Mouse (Mus musculus) embryo, embryonic 11 days (tissue): Measurements from ENCODE around the gene Alkbh6.
A peak's percentile ranks its signal among the peaks of the same experiment; 100 is the strongest.

ENCODE experiments used
- DNase-seq: peaks from one replicate; pipeline ENCODE4 v3.0.0-alpha.2; 2015

Alkbh6 gene

GRCm38 (mm10) chr7:30308076-30309005 is at the start of gene Alkbh6:
Gene Alkbh6, plus strand, starts transcription at chr7:30308717.
- peak; percentile 96 for DNase-seq

GRCm38 (mm10) chr7:30265041-30265440 is 43.5 kb upstream of the Alkbh6 start:
- DNase-seq: no peak

- no peak for DNase-seq
Observed at GRCm38 (mm10) chr7:30265531-30265930, 43.0 kb upstream of the Alkbh6 start.

DNA sequence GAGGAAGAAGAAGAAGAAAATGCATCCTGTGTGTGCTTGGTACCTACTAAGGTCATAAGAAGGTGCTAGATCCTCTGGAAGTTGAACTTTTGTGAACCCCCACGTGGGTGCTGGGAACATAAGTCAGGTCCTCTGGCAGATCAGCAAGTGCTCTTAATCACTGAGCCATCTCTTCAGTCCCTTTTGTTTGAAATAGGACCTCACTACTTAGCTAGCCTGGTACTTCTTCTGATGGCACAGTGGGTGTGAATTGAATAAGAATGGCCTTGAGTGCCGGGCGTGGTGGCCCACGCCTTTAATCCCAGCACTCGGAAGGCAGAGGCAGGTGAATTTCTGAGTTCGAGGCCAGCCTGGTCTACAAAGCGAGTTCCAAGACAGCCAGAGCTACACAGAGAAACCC is 42.6 kb upstream of the Alkbh6 start:
- DNase-seq: no peak

GRCm38 (mm10) chr7:30266780-30267179 is 41.7 kb upstream of the Alkbh6 start:
- DNase-seq: no peak

GRCm38 (mm10) chr7:30269641-30270040 is 38.9 kb upstream of the Alkbh6 start:
- DNase-seq: no peak

GRCm38 (mm10) chr7:30274383-30274782 is 34.1 kb upstream of the Alkbh6 start:
- DNase-seq: no peak

DNA sequence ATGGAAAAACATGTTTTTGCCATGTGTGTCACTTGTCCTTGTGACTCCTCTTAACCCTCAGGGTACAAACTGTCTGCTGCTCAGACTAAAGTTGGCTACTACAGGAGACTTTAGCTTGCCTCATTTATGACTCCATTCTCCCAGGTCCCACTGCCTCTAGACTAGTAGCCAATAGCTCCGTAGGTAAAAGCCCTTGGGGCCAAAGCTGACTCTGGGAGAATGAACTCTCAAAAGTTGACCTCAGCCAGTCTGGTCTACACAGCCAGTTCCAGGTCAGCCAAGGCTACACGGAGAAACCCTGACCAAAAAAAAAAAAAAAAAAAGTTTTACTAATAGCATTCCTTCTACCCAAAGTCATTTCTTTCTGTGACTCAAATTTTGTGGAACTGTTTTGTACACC is 29.6 kb upstream of the Alkbh6 start:
- DNase-seq: no peak

GRCm38 (mm10) chr7:30279536-30279935 is 29.0 kb upstream of the Alkbh6 start:
- peak; percentile 60 for DNase-seq

DNA sequence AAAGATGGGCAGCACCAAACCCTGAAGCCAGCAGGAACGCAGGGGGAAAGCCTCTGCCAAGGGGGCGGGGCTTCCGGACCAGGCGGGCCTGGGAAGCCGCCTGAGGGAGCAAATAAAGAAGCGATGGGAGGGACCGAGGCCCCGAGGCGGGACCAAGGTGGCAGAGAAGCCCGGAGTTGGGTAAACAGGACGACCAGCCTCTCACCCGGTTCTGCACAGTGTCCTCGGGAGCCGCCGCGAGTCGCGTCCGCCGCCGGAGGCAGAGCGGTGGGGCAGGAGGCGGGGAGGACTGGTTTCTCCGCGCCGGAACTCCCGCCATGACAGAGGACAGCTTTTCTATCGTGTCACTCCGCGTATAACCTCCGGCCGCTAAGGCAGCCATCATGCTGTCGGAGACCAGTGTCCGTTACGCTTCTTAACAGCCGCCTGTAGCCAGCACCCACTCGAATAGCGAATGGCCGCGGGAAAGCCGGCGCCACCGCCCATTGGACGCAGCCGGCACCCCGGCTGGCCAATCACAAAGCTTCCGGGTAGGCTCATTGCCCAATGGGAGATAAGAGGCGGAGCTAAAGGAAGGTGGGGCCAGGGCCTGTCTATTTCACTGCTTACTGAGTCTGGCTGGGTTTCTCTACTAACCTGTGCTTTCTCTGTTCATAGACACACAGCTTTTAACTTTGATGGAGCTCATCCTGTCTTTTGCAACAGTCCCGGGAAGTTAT is 28.4 kb upstream of the Alkbh6 start, which contains the start of the genes Thap8 and Wdr62:
TSS of gene Thap8 (plus strand) at position 144 of the 719 bp plus-strand sequence.
TSS of gene Wdr62 (minus strand) at position 469 of the 719 bp plus-strand sequence.
- DNase-seq: peak; percentile 96

GRCm38 (mm10) chr7:30280670-30281138 is 27.8 kb upstream of the Alkbh6 start:
- DNase-seq: peak; percentile 92

GRCm38 (mm10) chr7:30281522-30281921 is 27.0 kb upstream of the Alkbh6 start:
- DNase-seq: no peak

- DNase-seq: no peak
Observed at GRCm38 (mm10) chr7:30282740-30283139, 25.8 kb upstream of the Alkbh6 start.

DNA sequence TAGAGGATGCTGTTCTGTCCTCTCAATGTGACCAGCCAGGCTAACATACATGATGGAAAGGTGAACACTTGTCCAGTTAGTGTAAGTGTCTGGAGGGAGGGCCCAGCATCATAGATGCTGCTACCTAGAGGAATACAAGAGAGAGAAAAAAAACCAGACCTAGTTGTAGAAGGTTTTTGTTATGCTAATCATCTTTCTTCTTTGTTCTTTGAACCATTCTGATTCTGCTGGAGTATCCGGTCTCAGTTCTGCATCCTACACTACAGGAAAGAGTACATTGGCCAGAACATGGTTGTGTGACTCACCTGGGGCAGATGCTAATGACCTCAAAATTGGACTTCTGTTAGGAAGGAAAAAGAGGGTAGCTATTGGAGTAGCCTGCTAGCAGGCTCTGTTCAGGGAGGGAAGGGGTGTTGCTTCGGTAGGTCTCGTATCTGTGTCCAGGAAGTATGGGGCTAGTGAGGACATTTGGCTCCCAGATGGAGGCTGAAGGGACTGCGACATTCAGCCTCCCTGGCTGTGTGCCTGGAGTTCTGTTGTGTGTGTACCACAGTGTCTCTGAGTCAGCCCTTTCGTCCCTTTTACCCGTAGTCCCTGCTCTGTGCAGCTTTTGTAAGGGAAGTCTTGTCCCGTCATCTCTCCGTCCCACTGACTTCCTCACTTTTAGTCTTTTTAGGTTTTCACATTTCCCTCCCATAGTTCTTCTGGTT is 21.7 kb upstream of the Alkbh6 start:
- no peak for DNase-seq

DNA sequence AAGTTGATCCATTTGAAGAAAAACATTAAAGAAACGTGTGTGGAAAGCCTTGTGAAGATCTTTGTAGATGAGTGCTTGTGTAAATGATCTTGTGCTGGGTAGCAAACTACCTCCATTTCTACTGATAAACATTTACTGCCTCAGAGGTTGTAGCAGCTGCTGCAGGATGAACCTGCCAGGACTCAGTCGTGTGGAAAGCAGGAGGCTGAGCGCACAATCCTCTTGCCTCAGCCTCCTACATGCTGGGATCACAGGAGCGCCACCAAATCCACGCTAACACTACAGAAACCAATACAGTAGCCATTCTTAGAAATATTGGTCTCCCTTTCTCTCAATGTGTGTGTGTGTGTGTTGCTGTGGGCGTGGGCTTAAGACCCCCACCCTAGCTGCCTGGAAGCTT is 20.5 kb upstream of the Alkbh6 start:
- DNase-seq: no peak

GRCm38 (mm10) chr7:30289071-30289713 is 19.3 kb upstream of the Alkbh6 start:
- no peak for DNase-seq

DNA sequence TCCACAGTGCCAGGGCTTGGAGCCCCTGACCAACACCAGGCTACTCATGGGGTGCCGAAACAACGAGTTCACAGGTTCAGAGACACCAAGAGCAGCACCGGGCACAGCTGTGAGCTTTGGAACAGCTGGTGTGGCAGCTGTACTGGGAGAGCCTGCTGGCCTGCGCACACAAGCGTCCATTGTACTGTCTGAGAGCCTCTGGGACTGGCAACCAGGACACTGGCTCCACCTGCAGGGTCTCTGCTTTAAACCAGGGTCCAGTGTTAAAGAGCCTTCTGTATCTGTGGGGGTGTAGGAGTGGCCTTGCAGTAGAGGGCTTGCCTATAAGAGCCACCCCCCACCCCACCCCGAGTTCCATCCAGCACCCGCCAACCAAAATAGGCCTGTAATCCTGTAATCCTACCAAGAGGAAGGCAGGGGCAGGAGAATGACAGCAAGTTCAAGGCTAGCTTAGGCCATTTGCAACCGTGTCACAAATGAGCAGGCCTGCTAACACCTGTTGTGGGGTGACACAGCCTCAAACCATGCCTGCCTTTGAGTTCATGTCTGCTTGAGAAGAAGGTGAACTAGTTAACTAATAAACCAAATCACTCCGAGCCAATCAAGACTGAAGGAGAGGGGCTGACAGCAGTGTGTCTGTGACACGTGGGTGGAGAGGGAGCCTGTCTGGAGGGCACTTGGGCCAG is 18.7 kb upstream of the Alkbh6 start:
- peak; percentile 53 for DNase-seq

- DNase-seq: peak; percentile 89
Observed at GRCm38 (mm10) chr7:30291215-30292131, 17.0 kb upstream of the Alkbh6 start, which contains the start of gene Clip3. Gene Clip3, plus strand, starts transcription at chr7:30291728.

DNA sequence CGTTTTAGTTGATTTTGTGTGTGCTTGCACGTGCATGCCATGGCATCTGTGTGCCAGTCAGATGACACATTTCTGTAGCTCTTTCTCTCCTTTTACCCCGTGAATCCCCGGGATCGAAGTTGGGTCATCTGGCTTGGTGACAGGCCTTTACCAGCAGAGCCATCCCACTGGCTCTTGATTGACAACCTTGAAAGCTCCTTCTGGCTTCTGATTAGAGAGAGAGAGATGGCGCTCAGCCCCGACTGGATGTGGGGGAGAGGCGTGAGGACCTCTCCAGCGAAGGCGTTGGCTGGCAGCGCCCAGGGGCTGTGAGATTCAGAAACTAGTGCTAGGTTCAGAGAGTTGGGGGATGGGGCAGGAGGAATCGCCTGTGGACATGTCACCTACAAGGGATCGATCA is 14.7 kb upstream of the Alkbh6 start:
- no peak for DNase-seq

GRCm38 (mm10) chr7:30294296-30294695 is 14.2 kb upstream of the Alkbh6 start:
- no peak for DNase-seq

DNA sequence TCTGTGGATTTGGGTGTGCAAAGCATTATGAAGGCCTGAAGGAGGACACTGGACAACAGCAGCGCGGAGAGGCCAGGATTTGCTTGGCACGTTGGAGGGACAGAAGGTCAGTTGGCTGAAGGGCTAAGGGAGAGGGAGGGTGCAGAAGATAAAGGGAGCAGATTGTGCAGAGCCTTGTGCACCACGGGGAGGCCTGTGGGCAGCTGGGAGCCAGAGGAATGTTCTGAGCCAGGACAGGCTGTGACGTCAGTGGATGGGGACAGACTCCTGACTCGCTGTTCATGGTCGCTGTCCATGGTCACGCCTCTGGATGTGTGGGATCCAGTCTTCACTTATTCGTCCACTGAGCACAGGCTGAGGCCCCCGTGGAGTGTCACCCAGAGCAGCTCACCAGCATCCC is 13.4 kb upstream of the Alkbh6 start:
- no peak for DNase-seq
